Mouse (Mus musculus): ENCODE results near the gene Ntn5. TPM values are rescaled to one million over a fixed set of nuclear protein-coding genes. Genes with fewer than 3 reads are reported as not detected.
"Not testable (repeated sequence)": the region's sequence is repeated elsewhere in the genome, so short reads cannot be mapped to it uniquely, and the experiment has no call there.

Gene Ntn5
- not detected for total RNA-seq (2021)
- long read RNA-seq, experiment 1, partial matches to known transcripts, result 0 of 1 reads
- long read RNA-seq, experiment 1, other reads (novel, unspliced or antisense), result 1 of 1 reads
- long read RNA-seq, experiment 2, result 0 reads

DNA sequence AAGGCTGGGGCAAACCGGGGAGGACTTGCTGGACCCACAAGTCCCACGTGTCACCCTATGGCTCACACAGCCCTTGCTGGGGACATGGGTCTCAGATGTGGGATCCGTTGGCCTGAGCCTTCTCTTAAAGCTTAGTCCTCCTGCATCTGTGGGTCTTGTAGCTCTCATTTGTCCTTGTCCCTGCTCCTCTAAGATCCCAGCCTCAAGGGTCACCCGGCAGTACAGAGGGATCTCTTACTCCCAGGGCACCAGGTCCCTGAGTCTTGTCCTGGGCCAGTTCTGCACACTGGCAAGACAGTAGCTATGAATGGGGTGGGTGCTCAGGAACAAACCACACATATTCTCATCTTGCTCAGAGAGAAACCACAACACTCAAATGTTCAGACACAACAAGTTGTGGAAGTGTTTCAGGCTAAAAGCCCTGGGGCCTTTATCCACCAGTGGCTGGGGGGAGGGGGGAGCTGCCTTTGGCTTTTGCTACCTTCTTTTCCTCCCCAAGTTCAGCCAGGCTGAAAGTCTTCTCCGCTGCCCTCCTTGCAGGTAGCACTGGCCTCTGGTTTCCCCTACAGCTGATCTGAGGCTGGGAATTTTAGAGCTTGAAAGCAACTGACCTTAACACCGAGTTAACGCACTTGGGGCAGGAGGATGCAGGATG is at the start of gene Ntn5:
Gene Ntn5, plus strand, starts transcription at position 627 of the 655 bp plus-strand sequence.
- DNase-seq, result no peak

- peak; percentile 45 to 72 for DNase-seq
Measured at GRCm38 (mm10) chr7:45634946-45635681, 48.7 kb upstream of the Ntn5 start.

GRCm38 (mm10) chr7:45635711-45636688 is 47.8 kb upstream of the Ntn5 start:
- peak; percentile 66 to 70 for DNase-seq

- no peak for DNase-seq
Measured at GRCm38 (mm10) chr7:45637710-45638109, 46.1 kb upstream of the Ntn5 start.

DNA sequence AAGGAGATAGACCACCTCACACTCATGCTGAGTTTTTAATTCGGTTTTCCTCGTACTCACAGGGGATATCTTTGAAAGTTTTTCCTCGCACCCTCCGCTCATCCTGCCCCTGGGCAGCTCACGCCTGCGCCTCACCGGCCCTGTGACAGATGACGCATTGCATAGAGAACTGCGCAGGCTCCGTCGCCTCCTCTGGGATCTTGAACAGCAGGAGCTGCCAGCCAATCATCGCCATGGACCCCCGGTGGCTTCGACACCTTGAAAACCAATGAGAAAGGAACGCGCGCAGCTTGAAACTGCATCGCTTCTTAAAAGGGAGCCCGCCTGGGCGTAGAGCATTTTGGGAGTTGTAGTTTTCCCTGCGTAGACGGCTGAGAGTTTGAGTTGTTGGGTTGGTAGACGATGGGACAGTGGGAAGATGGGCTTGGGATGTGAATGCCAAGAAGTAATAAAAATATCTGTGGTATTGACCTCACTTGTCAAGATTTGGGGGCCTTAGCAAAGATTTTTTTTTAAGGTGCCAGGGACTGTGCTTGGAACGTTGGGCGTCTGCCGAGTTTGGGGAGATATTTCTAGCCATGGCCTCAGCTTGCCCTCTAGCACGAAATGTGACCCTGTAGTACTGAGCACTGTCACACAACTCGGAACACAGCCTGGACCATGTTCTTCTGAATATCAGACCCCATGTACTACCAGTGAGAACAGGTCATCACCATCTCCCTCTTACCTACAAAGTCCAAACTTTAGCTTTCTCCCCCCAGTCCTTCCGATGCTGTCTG is 45.0 kb upstream of the Ntn5 start:
- DNase-seq, result peak; percentile 92 to 93

GRCm38 (mm10) chr7:45639561-45640027 is 44.2 kb upstream of the Ntn5 start, which contains the start of gene Mamstr:
Gene Mamstr, plus strand, starts transcription at chr7:45639977.
- no peak for DNase-seq

DNA sequence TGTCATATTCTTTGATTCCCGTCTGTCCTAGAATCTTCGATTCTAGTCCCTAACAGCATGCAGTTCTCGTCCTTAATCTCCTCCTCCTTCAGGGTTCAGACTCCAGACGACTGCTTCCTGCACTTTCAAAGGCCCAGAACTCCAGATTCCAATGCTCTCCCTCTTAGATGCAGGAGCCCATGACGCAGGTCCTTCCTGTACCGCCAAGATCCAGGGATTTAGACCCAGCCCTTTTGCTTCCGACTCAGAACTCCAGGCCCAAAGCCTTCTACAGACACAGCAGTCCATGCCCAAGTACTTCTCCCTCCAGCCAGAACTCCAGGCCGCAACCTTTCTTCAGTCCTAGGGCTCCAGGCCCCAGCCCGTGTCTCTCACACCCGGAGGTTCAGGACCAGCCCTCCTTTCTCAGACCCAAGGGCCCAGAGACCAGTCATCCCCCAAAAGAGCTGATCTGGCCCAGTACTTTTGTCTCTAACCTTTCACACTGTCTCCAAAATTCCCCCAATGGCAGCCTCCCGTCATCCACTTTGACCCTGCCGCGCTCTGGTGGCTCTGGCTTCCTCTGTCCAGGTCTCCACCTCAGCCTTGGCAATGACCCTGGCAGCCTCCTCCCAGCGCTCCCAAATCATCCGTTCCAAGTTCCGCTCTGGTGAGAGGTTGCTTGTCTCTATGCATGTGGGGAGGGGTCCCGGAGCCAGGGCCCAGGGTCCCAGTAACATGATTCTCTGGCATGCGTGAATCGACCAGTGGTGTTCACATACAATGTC is 43.4 kb upstream of the Ntn5 start:
- DNase-seq, result peak; percentile 35 to 62

DNA sequence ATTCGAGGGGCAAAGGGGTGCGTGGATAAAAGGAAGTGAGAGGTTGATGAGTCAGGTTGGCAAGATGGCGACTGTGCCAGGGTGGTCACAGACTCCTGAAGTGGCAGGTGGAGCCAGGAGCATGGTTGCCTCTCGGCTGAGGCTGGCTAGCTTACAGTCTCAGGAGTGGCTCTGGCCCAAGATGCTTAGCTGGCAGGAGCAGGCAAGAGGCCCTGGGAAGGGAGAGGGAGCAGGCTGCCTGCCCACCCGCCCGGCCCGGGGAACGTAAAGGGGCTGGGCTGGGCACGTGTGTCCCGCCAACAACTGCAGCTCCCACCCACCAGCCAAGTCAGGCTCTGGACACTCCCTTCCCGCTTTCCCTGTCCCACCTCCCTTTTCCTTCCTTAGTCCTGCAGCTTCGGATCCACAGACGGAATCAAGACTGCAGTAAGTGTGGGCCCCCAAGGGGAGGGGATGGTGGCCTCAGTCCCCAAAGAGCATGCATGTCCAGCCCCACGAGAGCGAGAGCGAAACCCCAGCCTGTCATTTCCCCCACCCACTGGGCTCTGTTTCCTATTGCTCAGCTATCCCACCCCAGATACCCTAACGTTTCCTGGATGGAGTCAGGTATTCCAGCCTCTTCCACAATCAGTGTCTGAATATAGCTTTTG is 42.3 kb upstream of the Ntn5 start:
- peak; percentile 64 to 75 for DNase-seq

- DNase-seq, result peak in 1 of 2 experiments; percentile 36
Measured at GRCm38 (mm10) chr7:45642083-45642482, 41.7 kb upstream of the Ntn5 start.

DNA sequence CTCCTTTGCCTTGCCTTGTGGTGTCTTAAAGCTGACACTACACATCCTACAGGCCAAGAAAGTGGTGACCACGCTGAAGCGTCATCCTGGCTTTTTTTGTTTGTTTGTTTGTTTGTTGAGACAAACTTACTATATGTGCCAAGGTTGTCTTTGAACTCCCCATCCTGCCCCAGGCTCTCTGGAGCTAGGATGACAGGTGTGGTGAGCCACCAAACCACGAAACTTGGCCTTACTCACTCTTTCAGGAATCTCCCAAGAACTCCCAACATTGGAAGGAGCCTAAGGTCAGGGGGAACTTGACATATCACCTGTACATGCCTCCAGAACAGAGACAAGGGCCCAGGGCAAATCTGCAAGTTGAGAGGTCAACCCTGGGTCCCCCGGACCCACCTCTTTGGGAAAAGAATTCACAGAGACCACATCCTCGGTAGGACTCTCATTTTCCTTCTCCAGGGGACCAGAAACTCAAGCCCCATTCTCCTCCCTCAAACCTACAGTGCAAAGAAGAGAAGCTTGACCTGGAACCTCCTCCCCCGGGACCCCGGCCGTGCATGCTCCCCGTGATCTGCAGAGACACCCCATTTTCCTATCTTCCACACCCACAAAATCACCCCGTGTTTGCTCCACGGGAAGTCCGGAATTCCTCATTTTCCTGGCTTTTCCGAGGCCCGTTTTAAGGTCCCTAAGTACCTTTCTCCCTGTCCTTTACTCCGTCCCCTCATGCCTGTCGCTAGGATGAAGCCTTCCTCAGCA is 41.1 kb upstream of the Ntn5 start:
- no peak for DNase-seq

- DNase-seq, result peak; percentile 88 to 90
Measured at GRCm38 (mm10) chr7:45643441-45644178, 40.2 kb upstream of the Ntn5 start.

DNA sequence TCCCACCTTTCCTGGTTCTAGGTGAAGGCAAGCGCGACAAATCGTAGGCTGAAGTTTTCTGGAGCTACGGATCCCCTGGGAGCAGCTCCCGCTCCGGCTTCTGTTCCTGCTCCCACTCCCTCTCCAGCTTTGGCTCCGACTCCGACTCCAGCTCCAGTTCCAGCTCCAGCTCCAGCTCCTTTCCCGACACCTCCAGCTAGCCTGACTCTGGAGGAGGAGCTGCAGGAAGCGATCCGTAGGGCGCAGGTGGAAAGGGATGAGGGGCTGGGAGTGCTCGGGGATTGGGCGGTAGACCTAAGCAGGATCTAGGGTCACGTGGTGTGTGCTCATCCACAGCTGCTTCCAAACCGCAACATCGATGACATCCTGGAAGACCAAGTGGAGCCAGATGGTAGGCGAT is 39.6 kb upstream of the Ntn5 start:
- DNase-seq, result peak in 1 of 2 experiments; percentile 36

GRCm38 (mm10) chr7:45644872-45645590 is 38.8 kb upstream of the Ntn5 start:
- no peak for DNase-seq

GRCm38 (mm10) chr7:45645591-45645971 is 38.2 kb upstream of the Ntn5 start:
- DNase-seq, result no peak

GRCm38 (mm10) chr7:45646671-45647070 is 37.2 kb upstream of the Ntn5 start:
- DNase-seq, result no peak

GRCm38 (mm10) chr7:45649351-45649750 is 34.5 kb upstream of the Ntn5 start:
- peak; percentile 64 to 74 for DNase-seq

DNA sequence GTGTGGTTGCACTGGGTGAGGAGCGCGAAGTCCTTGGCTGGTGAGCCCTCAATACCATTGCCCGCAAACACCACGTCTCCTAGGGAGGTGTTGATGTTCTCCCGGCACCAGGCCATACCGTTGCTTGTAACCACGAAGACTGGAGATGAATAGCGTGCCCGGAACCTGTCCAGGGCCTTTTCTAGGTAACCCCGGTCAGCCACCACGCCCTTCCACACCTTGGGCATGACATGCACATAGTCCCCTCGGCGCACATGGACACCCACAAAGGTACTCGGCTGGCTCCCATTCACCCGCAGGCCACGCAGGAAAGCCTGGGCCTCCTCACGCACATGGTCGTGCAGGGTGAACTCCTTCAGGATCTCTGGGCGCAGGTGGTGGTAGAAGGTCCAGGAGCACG is 33.3 kb upstream of the Ntn5 start:
- DNase-seq, result not testable (repeated sequence)
